16 mouse cellular contexts compared by ENCODE assay signal in genomic region chr16:33260825-33261224, GRCm38 (mm10). TPM values are rescaled to one million over a fixed set of nuclear protein-coding genes. Genes with fewer than 3 reads are reported as not detected.
A peak's percentile ranks its signal among the peaks of the same experiment; 100 is the strongest.
DNase-seq lines count a peak whose midpoint lies in the region; ATAC-seq lines count a peak whose summit lies in the region.
"Had no signal": no experiment of that assay in that cellular context is flagged by ENCODE, and none has a peak within 500 bp of the region (broad histone marks: within the 10 kb centered on the region; RNA-seq: fewer than 3 reads in every experiment).

No protein-coding gene starts in this region.

- no peak for DNase-seq in heart, postnatal 4 days
- no peak for DNase-seq in lung, postnatal 10 days
- DNase-seq: adrenal gland, adult 2 months; cerebellum, postnatal 36 days; gastrocnemius, postnatal 36 days; kidney, postnatal 36 days; right cerebral cortex, adult 18-20 months; thymus, postnatal 36 days had no signal

- 70% methylated on average over 8 of the region's 8 CpGs for WGBS in heart, embryonic 11.5 days (ENCODE audit: insufficient replicate concordance)
- WGBS in lung, embryonic 16.5 days, result 55% methylated on average over 8 of the region's 8 CpGs
- WGBS in heart, embryonic 16.5 days, result 31% methylated on average over 8 of the region's 8 CpGs
- WGBS in stomach, embryonic 16.5 days, result 53% methylated on average over 8 of the region's 8 CpGs

- peak overlapping the region; percentile 62 for H3K27ac ChIP-seq in heart, embryonic 11.5 days (ENCODE audit: low read depth, low read length)
- H3K27ac ChIP-seq in lung, embryonic 16.5 days (ENCODE audit: low read length), result peak overlapping the region; percentile 58
- peak overlapping the region; percentile 74 for H3K27ac ChIP-seq in heart, embryonic 16.5 days (ENCODE audit: low read length)
- H3K27ac ChIP-seq in stomach, embryonic 16.5 days (ENCODE audit: low read length), result peak overlapping the region; percentile 25; the same call in 1 of the 2 replicates
- H3K27ac ChIP-seq: limb, embryonic 12.5 days had no signal

- peaks cover 7% of the 10 kb centered on the region for H3K36me3 ChIP-seq in heart, embryonic 11.5 days (ENCODE audit: control insufficient read depth, insufficient read depth, low read length)
- H3K36me3 ChIP-seq in lung, embryonic 16.5 days (ENCODE audit: control insufficient read depth, insufficient read depth, low read length), result peaks cover 9% of the 10 kb centered on the region; the same call in 1 of the 2 replicates
- H3K36me3 ChIP-seq in heart, embryonic 16.5 days (ENCODE audit: control insufficient read depth, insufficient read depth), result peaks cover 16% of the 10 kb centered on the region
- H3K36me3 ChIP-seq in stomach, embryonic 16.5 days (ENCODE audit: control insufficient read depth, insufficient read depth, low read length), result 0 out of 2 replicates have a peak, but pooled peaks cover 2% of the 10 kb centered on the region

- peaks cover 17% of the 10 kb centered on the region for H3K4me1 ChIP-seq in heart, embryonic 11.5 days (ENCODE audit: control insufficient read depth, insufficient read depth, low read length)
- peaks cover 37% of the 10 kb centered on the region for H3K4me1 ChIP-seq in lung, embryonic 16.5 days (replicated peaks; ENCODE audit: control insufficient read depth, insufficient read depth, low read length)
- peaks cover 32% of the 10 kb centered on the region for H3K4me1 ChIP-seq in heart, embryonic 16.5 days (ENCODE audit: control insufficient read depth, insufficient read depth, low read length)
- H3K4me1 ChIP-seq in stomach, embryonic 16.5 days (ENCODE audit: control insufficient read depth, insufficient read depth, low read length), result peaks cover 11% of the 10 kb centered on the region; the same call in 1 of the 2 replicates
- H3K4me1 ChIP-seq: limb, embryonic 12.5 days had no signal

- H3K27me3 ChIP-seq in heart, embryonic 11.5 days (ENCODE audit: control insufficient read depth, insufficient read depth, low read length), result no peaks in the 10 kb centered on the region
- no peaks in the 10 kb centered on the region for H3K27me3 ChIP-seq in lung, embryonic 16.5 days (ENCODE audit: control insufficient read depth, insufficient read depth, low read depth, low read length)
- H3K27me3 ChIP-seq in heart, embryonic 16.5 days (ENCODE audit: control insufficient read depth, insufficient read depth, low read length), result no peaks in the 10 kb centered on the region
- no peaks in the 10 kb centered on the region for H3K27me3 ChIP-seq in stomach, embryonic 16.5 days (ENCODE audit: control insufficient read depth, insufficient read depth, low read length)
- H3K27me3 ChIP-seq: embryonic facial prominence, embryonic 15.5 days; limb, embryonic 12.5 days had no signal

- H3K9me3 ChIP-seq in heart, embryonic 11.5 days (replicated peaks; ENCODE audit: control insufficient read depth, low read length), result no peaks in the 10 kb centered on the region
- H3K9me3 ChIP-seq in lung, embryonic 16.5 days (ENCODE audit: control insufficient read depth, low read length), result no peaks in the 10 kb centered on the region
- H3K9me3 ChIP-seq in heart, embryonic 16.5 days (replicated peaks; ENCODE audit: control insufficient read depth, low read length), result no peaks in the 10 kb centered on the region
- no peaks in the 10 kb centered on the region for H3K9me3 ChIP-seq in stomach, embryonic 16.5 days (replicated peaks; ENCODE audit: control insufficient read depth, low read length)
- H3K9me3 ChIP-seq: embryonic facial prominence, embryonic 15.5 days; limb, embryonic 12.5 days had no signal

- no peak overlapping the region for H3K4me3 ChIP-seq in heart, embryonic 11.5 days (ENCODE audit: low read depth, low read length)
- no peak overlapping the region for H3K4me3 ChIP-seq in lung, embryonic 16.5 days (ENCODE audit: low read length)
- no peak overlapping the region for H3K4me3 ChIP-seq in heart, embryonic 16.5 days (ENCODE audit: low read length)
- no peak overlapping the region for H3K4me3 ChIP-seq in stomach, embryonic 16.5 days (replicated peaks; ENCODE audit: low read length)
- H3K4me3 ChIP-seq: embryonic facial prominence, embryonic 15.5 days; limb, embryonic 12.5 days had no signal

- ATAC-seq in heart, embryonic 11.5 days (replicated peaks; ENCODE audit: insufficient number of reproducible peaks, low FRiP score, low TSS enrichment), result no peak
- ATAC-seq in lung, embryonic 16.5 days (ENCODE audit: low read depth), result no peak
- ATAC-seq in heart, embryonic 16.5 days (replicated peaks; ENCODE audit: extremely low read depth, insufficient read depth, low FRiP score), result no peak
- no peak for ATAC-seq in stomach, embryonic 16.5 days (ENCODE audit: insufficient read depth, low FRiP score)
- ATAC-seq in megakaryocyte progenitor cell, adult 5-6 weeks (replicated peaks; ENCODE audit: poor library complexity), result no peak
- ATAC-seq: forebrain, embryonic 14.5 days had no signal

- H3K4me2 ChIP-seq in heart, embryonic 11.5 days, result no peak overlapping the region; the same call in 1 of the 2 replicates
- no peak overlapping the region for H3K4me2 ChIP-seq in lung, embryonic 16.5 days (ENCODE audit: low read depth, low read length)
- H3K4me2 ChIP-seq in heart, embryonic 16.5 days (ENCODE audit: low read depth, low read length), result peak overlapping the region; percentile 19
- no peak overlapping the region for H3K4me2 ChIP-seq in stomach, embryonic 16.5 days (ENCODE audit: low read depth, low read length)
- H3K4me2 ChIP-seq: embryonic facial prominence, embryonic 15.5 days; limb, embryonic 12.5 days had no signal

- no peak overlapping the region for H3K9ac ChIP-seq in heart, embryonic 11.5 days (ENCODE audit: low read depth, low read length)
- no peak overlapping the region for H3K9ac ChIP-seq in lung, embryonic 16.5 days (ENCODE audit: low read length)
- H3K9ac ChIP-seq in heart, embryonic 16.5 days (ENCODE audit: low read length), result no peak overlapping the region
- no peak overlapping the region for H3K9ac ChIP-seq in stomach, embryonic 16.5 days (ENCODE audit: low read length)
- H3K9ac ChIP-seq: embryonic facial prominence, embryonic 15.5 days; limb, embryonic 12.5 days had no signal

RNA-seq across cellular contexts. Expression of gene Snx4, which starts 9.6 kb away (rescaled TPM):
- 75.2 and 93.8 TPM in 2 replicates for polyA plus RNA-seq in heart, embryonic 11.5 days (2014; fragmentation: Nextera tagmentation; extraction: Ambion mirVana)
- total RNA-seq in heart, postnatal 4 days (2021), result 10 to 100 TPM; 52.6 to 56.7 TPM
- 127 and 135 TPM in 2 replicates for polyA plus RNA-seq in lung, embryonic 16.5 days (2015; fragmentation: Nextera tagmentation; extraction: Ambion mirVana)
- polyA plus RNA-seq in heart, embryonic 16.5 days (2015; fragmentation: Nextera tagmentation; extraction: Ambion mirVana), result 75.4 and 88.7 TPM in 2 replicates
- 83.6 and 87.3 TPM in 2 replicates for polyA plus RNA-seq in stomach, embryonic 16.5 days (2015; fragmentation: Nextera tagmentation; extraction: Ambion mirVana)
- total RNA-seq in megakaryocyte progenitor cell, adult 5-6 weeks (2015), result 71.2 TPM in 2 replicates
- 76.7 and 86.1 TPM in 2 replicates for total RNA-seq in megakaryocyte progenitor cell, adult 5-6 weeks (2017)
